Mouse (Mus musculus) duodenum, adult 2 months (tissue): Measurements from ENCODE around the gene Coq3. TPM values are rescaled to one million over a fixed set of nuclear protein-coding genes. Genes with fewer than 3 reads are reported as not detected.

Experiments used
- polyA plus RNA-seq: library from polyadenylated mRNA; depleted of rRNA; stranded (reverse); fragments of >200 nt; gene quantifications from 2 replicates; pipeline ENCODE4 v1.2.3, GENCODE M21; 2012; ENCODE audit warnings: low replicate concordance; rRNA removed

Gene Coq3
- 0.76 and 0.98 TPM in 2 replicates for polyA plus RNA-seq

DNA sequence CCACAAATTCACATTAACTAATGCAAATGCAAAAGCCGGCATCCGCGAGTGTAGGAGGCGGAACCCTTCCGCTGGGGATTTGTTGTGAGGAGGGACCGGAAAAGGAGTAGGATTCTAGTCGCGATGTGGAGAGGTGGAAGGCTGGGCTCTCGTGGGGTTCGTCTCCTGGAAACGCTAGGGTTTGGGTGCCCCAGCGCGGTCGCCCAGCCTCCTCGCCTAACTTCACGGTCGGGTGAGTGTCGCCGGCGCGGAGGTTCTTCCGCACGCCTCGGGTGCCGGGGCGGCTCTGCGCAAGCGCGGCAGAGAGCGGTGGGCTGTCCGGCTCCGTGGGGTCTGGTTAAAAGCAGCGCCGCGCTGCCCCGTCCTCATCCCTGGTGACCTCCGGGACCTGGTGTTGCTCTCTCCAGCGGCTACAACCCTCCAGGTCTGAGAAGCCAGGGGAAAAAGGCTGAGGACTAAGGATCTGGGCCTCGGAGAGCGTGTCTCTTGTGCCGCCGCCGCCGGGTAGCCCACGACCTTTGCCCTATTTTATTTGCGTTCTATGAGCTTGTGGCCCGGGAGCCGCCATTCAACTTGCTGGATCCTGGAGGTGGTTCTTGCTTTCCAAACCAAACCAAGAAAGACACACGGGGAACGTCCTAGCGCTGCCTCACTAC is at the start of gene Coq3:
TSS of gene Coq3 (plus strand) at position 109 of the 656 bp plus-strand sequence.

DNA sequence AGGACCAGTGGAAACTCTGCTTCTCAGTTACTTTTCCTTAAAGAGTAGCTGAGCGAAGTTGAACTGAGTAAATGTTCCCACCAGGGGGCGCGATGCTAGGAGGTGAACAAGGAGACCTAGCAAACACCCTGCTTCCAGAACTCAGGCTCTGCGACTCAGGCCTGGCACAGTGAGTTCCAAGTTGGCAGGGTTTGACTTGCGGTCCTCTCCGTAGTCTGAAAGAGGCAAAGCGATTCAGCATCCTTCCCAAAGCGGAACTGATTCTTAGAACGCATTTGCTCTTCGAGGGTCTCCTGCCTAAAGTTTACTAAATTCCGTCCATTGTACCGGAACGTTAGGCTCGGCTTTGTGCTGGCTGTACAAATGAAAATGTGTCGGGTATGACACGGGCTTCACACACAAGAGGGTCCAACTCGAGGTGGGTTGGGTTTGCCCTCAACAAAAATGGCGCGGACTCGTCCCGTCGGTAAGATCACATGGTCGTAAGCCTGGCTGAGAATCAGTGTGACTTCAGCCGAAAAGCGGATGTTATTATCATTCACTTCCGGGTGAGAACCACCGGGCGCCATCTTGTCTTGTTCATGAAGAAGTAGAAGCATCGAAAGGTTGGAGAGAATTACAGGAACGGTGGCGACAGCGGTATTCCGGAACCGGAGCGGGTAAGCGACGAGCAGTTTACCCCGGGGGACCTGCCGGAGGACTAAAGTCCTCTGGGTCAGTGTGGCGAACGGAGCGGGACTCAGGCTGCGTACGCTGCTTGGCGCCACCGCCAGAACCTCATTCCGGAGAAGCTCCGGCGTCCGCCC is 31.8 kb upstream of the Coq3 start, which contains the start of gene Pnisr:
TSS of gene Pnisr (plus strand) at position 103 of the 806 bp plus-strand sequence.

DNA sequence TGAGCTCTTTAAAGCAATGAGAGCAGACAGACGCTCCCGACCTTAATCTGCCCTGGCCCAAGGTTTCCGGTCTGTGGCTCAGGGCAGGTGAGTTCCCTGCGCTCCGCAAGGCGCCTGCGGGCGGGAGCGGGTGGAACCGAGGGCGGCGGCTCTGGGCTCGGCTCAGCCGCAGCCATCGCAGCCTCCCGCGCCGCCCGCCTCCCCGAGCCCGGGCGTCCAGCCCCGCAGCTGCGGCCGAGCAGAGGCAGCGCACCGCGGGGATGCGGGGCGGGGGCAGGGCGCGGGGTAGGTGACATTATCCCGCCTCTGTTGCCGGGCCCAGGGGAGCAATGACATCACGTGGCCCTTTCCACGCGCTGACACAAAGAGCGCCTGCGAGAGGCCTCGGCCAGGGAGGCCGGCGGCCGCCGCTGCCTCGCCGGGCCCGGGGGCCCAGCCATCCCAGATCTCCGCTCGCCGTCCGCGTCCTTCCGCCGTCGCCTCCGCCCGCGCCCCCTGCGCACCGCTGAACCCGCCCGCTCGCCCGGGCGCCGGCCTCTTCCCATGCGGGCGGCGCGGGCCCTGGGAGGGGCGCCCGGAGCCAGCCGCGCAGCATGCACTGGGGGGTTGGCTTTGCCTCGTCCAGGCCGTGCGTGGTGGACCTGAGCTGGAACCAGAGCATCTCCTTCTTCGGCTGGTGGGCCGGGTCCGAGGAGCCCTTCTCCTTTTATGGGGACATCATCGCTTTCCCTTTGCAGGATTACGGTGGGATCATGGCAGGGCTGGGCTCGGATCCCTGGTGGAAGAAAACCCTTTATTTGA is 51.7 kb downstream of the Coq3 start, which contains the start of gene Faxc:
TSS of gene Faxc (plus strand) at position 359 of the 801 bp plus-strand sequence.

Other genes starting within 250 kb of the Coq3 start
- not detected in 2 replicates for gene Prdm13, start 193.7 kb upstream of the Coq3 start, polyA plus RNA-seq
- 0.31 and 1.0 TPM in 2 replicates for gene Ccnc, start 152.0 kb upstream of the Coq3 start, polyA plus RNA-seq
- gene Usp45, start 112.5 kb upstream of the Coq3 start, polyA plus RNA-seq, result 1.2 and 1.5 TPM in 2 replicates
- 0.76 and 1.3 TPM in 2 replicates for gene Tstd3, start 112.5 kb upstream of the Coq3 start, polyA plus RNA-seq
- gene Pnisr, start 32.1 kb upstream of the Coq3 start, polyA plus RNA-seq, result 4.0 and 14.1 TPM in 2 replicates
- gene Faxc, start 51.7 kb downstream of the Coq3 start, polyA plus RNA-seq, result 0.25 and 0.67 TPM in 2 replicates